Mouse (Mus musculus): Measurements from ENCODE around the gene Mtmr4. TPM values are rescaled to one million over a fixed set of nuclear protein-coding genes. Genes with fewer than 3 reads are reported as not detected.

The Mtmr4 gene
- total and polyA plus RNA-seq, 3 experiments = 29.4 to 32.9 (median 29.5) TPM

DNA sequence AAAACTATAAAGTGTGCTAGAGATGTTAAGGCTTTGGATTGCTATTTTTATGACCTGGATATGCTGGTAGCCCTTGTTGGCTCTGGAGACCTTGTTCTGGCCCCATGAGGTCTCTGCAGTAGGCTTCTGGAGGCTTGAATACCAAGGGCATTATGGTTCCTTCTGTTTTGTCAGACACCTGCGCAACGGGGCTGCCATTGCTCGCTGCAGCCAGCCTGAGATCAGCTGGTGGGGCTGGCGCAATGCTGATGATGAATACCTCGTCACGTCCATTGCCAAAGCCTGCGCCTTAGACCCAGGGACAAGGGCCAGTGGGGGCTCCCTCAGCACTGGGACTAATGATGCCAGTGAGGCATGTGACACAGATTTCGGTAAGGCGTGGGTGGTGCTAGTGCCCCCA lies 10.3 kb downstream of the Mtmr4 start:
- Histone ChIP-seq H3K4me1 (ENCODE audit: control insufficient read depth in 1 of 2, insufficient read depth in 2 of 2) (peaks cover 0 to 45% of the 10 kb centered on the region in 2 experiments; a peak in 3 of 4 replicates), H3K4me3 (replicated peaks in 1 of 3; ENCODE audit: low read depth in 2 of 3, low read length in 2 of 3, poor library complexity in 1 of 3) (no peak overlapping the region), H3K79me2 (replicated peaks; ENCODE audit: control insufficient read depth, extremely low read depth, insufficient read depth, poor library complexity, severe bottlenecking) (no peaks in the 10 kb centered on the region), H3K36me3 (replicated peaks in 1 of 2; ENCODE audit: control insufficient read depth in 1 of 2, insufficient read depth in 1 of 2, low read length in 1 of 2) (peaks cover 84 to 96% of the 10 kb centered on the region in 2 experiments), H3K27me3 (replicated peaks) (no peaks in the 10 kb centered on the region), H3K9ac (ENCODE audit: insufficient read depth, low read depth) (no peak overlapping the region), H3K9me3 (replicated peaks; ENCODE audit: low read length) (no peaks in the 10 kb centered on the region), H3K4me2 (ENCODE audit: insufficient read depth, low read depth, poor library complexity, severe bottlenecking) (no peak overlapping the region), H3K27ac (ENCODE audit: insufficient read depth, low read depth) (no peak overlapping the region)
- DNase-seq (ENCODE audit: extremely low read depth) = no peak
- TF ChIP-seq JUND (conservative IDR thresholded peaks at IDR 0.05; ENCODE audit: low read depth, low read length) = no peak
- TF ChIP-seq RAD21 (IDR thresholded peaks at IDR 0.05; ENCODE audit: low read depth, low read length) = no peak
- no peak for TF ChIP-seq NRF1 (IDR thresholded peaks at IDR 0.05; ENCODE audit: low read depth, low read length)
- no peak for TF ChIP-seq ZKSCAN1 (IDR thresholded peaks at IDR 0.05; ENCODE audit: borderline replicate concordance, low read depth, low read length)
- dilution Hi-C loops (cut with MboI; ENCODE audit: extremely low pct_ligation_motif_present, extremely low pct_unique_long_range_greater_than_20kb, low sequenced_read_pairs) = no loop called here
- in situ Hi-C loops (cut with MboI; ENCODE audit: low pct_ligation_motif_present, low pct_unique_long_range_greater_than_20kb, low sequenced_read_pairs) = no loop called here

GRCm38 (mm10) chr11:87603571-87603970 lies 11.6 kb downstream of the Mtmr4 start:
- DNase-seq (ENCODE audit: extremely low read depth) = peak; percentile 57
- no peaks in the 10 kb centered on the region for H3K27me3 ChIP-seq (replicated peaks)
- H3K36me3 ChIP-seq (replicated peaks in 1 of 2; ENCODE audit: control insufficient read depth in 1 of 2, insufficient read depth in 1 of 2, low read length in 1 of 2) = peaks cover 82 to 99% of the 10 kb centered on the region in 2 experiments
- H3K4me1 ChIP-seq (ENCODE audit: control insufficient read depth in 1 of 2, insufficient read depth in 2 of 2) = peaks cover 0 to 37% of the 10 kb centered on the region in 2 experiments; a peak in 3 of 4 replicates
- no peak overlapping the region for H3K4me2 ChIP-seq (ENCODE audit: insufficient read depth, low read depth, poor library complexity, severe bottlenecking)
- in situ Hi-C loops (cut with MboI; ENCODE audit: low pct_ligation_motif_present, low pct_unique_long_range_greater_than_20kb, low sequenced_read_pairs) (no loop called here), dilution Hi-C loops (cut with MboI; ENCODE audit: extremely low pct_ligation_motif_present, extremely low pct_unique_long_range_greater_than_20kb, low sequenced_read_pairs) (no loop called here)
- H3K27ac ChIP-seq (ENCODE audit: insufficient read depth, low read depth) = no peak overlapping the region
- TF ChIP-seq ZKSCAN1 (IDR thresholded peaks at IDR 0.05; ENCODE audit: borderline replicate concordance, low read depth, low read length) = no peak
- TF ChIP-seq ZNF384 (IDR thresholded peaks at IDR 0.05; ENCODE audit: low read depth, low read length) = peak; percentile 75
- no peak for TF ChIP-seq MAX (IDR thresholded peaks at IDR 0.05; ENCODE audit: low read length)
- TF ChIP-seq IRF4 (IDR thresholded peaks at IDR 0.05; ENCODE audit: low read depth, low read length) = peak; percentile 89
- peak; percentile 62 for TF ChIP-seq BHLHE40 (IDR thresholded peaks at IDR 0.05; ENCODE audit: low read depth, low read length)
- peak; percentile 90 for TF ChIP-seq EP300 (IDR thresholded peaks at IDR 0.05; ENCODE audit: low read length)
- TF ChIP-seq NELFE (IDR thresholded peaks at IDR 0.05; ENCODE audit: low read depth, low read length) = no peak
- TF ChIP-seq MYC (IDR thresholded peaks at IDR 0.05; ENCODE audit: low read depth, low read length) = peak; percentile 45; the same call in 1 of the 2 replicates
- no peak overlapping the region for H3K4me3 ChIP-seq (replicated peaks in 1 of 3; ENCODE audit: low read depth in 2 of 3, low read length in 2 of 3, poor library complexity in 1 of 3)
- no peaks in the 10 kb centered on the region for H3K79me2 ChIP-seq (replicated peaks; ENCODE audit: control insufficient read depth, extremely low read depth, insufficient read depth, poor library complexity, severe bottlenecking)
- no peaks in the 10 kb centered on the region for H3K9me3 ChIP-seq (replicated peaks; ENCODE audit: low read length)
- H3K9ac ChIP-seq (ENCODE audit: insufficient read depth, low read depth) = no peak overlapping the region

DNA sequence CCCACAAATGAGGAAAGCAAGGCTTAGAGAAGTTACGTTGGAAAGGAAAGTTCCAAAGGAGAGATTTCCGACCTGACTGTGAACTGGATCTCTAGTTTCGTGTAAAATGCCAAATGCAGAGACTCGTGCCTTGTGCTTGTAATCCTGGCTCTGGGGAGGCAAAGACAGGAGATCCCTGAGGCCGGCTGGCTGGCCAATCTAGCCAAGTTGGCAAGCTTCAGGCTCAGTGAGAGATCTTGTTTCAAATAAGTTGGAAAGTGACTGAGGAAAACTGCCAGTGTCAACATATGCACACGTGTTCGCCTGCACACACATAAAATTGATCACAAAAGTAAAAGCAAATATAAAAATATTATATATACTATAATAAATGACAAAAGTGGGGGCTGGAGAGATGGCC lies 17.3 kb downstream of the Mtmr4 start:
- Histone ChIP-seq H3K9me3 (replicated peaks; ENCODE audit: low read length) (no peaks in the 10 kb centered on the region), H3K27ac (ENCODE audit: insufficient read depth, low read depth) (no peak overlapping the region), H3K9ac (ENCODE audit: insufficient read depth, low read depth) (no peak overlapping the region), H3K27me3 (replicated peaks) (no peaks in the 10 kb centered on the region), H3K4me1 (ENCODE audit: control insufficient read depth in 1 of 2, insufficient read depth in 2 of 2) (peaks cover 0 to 2% of the 10 kb centered on the region in 2 experiments; a peak in 2 of 4 replicates), H3K79me2 (replicated peaks; ENCODE audit: control insufficient read depth, extremely low read depth, insufficient read depth, poor library complexity, severe bottlenecking) (no peaks in the 10 kb centered on the region), H3K4me2 (ENCODE audit: insufficient read depth, low read depth, poor library complexity, severe bottlenecking) (no peak overlapping the region), H3K4me3 (replicated peaks in 1 of 3; ENCODE audit: low read depth in 2 of 3, low read length in 2 of 3, poor library complexity in 1 of 3) (no peak overlapping the region), H3K36me3 (replicated peaks in 1 of 2; ENCODE audit: control insufficient read depth in 1 of 2, insufficient read depth in 1 of 2, low read length in 1 of 2) (peaks cover 78 to 94% of the 10 kb centered on the region in 2 experiments)
- DNase-seq (ENCODE audit: extremely low read depth) = no peak
- dilution Hi-C loops (cut with MboI; ENCODE audit: extremely low pct_ligation_motif_present, extremely low pct_unique_long_range_greater_than_20kb, low sequenced_read_pairs) = no loop called here
- TF ChIP-seq ETS1 (conservative IDR thresholded peaks at IDR 0.05; ENCODE audit: low read depth, low read length) (no peak), NRF1 (IDR thresholded peaks at IDR 0.05; ENCODE audit: low read depth, low read length) (no peak), ELF1 (IDR thresholded peaks at IDR 0.05; ENCODE audit: low read depth, low read length) (no peak), SMC3 (IDR thresholded peaks at IDR 0.05; ENCODE audit: low read depth, low read length) (no peak), EP300 (IDR thresholded peaks at IDR 0.05; ENCODE audit: low read length) (no peak), CHD2 (IDR thresholded peaks at IDR 0.05; ENCODE audit: low read length) (no peak), TCF12 (IDR thresholded peaks at IDR 0.05; ENCODE audit: low read depth, low read length) (no peak), KAT2A (IDR thresholded peaks at IDR 0.05; ENCODE audit: insufficient replicate concordance, low read length) (no peak), JUN (IDR thresholded peaks at IDR 0.05; ENCODE audit: insufficient read depth, low read depth, low read length) (no peak), ZC3H11A (IDR thresholded peaks at IDR 0.05; ENCODE audit: low read depth, low read length) (no peak), HCFC1 (IDR thresholded peaks at IDR 0.05; ENCODE audit: low read depth, low read length) (no peak), NELFE (IDR thresholded peaks at IDR 0.05; ENCODE audit: low read depth, low read length) (no peak), PAX5 (IDR thresholded peaks at IDR 0.05; ENCODE audit: low read length) (no peak), USF2 (conservative IDR thresholded peaks at IDR 0.05; ENCODE audit: low read depth, low read length) (no peak), POLR2A (IDR thresholded peaks at IDR 0.05; ENCODE audit: low read depth, low read length) (no peak), CTCF (conservative IDR thresholded peaks at IDR 0.05 in 1 of 2, IDR thresholded peaks at IDR 0.05 in 1 of 2; ENCODE audit: low read depth in 2 of 2, low read length in 2 of 2) (no peak)
- in situ Hi-C loops (cut with MboI; ENCODE audit: low pct_ligation_motif_present, low pct_unique_long_range_greater_than_20kb, low sequenced_read_pairs) = no loop called here

All from CH12.LX (cell line).